Mouse (Mus musculus): Measurements from ENCODE around the gene Aqp2. TPM values are rescaled to one million over a fixed set of nuclear protein-coding genes. Genes with fewer than 3 reads are reported as not detected.

The Aqp2 gene
- total RNA-seq (2017): not detected in 2 replicates

- no peak for ATAC-seq (ENCODE audit: extremely low read depth, insufficient number of reproducible peaks, low FRiP score, poor library complexity, severe bottlenecking)
Measured at GRCm38 (mm10) chr15:99578802-99579485, at the start of gene Aqp2. Gene Aqp2, plus strand, starts transcription at chr15:99579055.

GRCm38 (mm10) chr15:99531146-99531545, 47.7 kb upstream of the Aqp2 start:
- no peak for ATAC-seq (ENCODE audit: extremely low read depth, insufficient number of reproducible peaks, low FRiP score, poor library complexity, severe bottlenecking)

GRCm38 (mm10) chr15:99532023-99532422, 46.8 kb upstream of the Aqp2 start:
- no peak for ATAC-seq (ENCODE audit: extremely low read depth, insufficient number of reproducible peaks, low FRiP score, poor library complexity, severe bottlenecking)

GRCm38 (mm10) chr15:99536889-99537862, 41.7 kb upstream of the Aqp2 start:
- ATAC-seq (ENCODE audit: extremely low read depth, insufficient number of reproducible peaks, low FRiP score, poor library complexity, severe bottlenecking): no peak

- ATAC-seq (ENCODE audit: extremely low read depth, insufficient number of reproducible peaks, low FRiP score, poor library complexity, severe bottlenecking): no peak
Measured at GRCm38 (mm10) chr15:99539891-99540290, 39.0 kb upstream of the Aqp2 start.

GRCm38 (mm10) chr15:99544047-99544446, 34.8 kb upstream of the Aqp2 start:
- ATAC-seq (ENCODE audit: extremely low read depth, insufficient number of reproducible peaks, low FRiP score, poor library complexity, severe bottlenecking): no peak

- ATAC-seq (ENCODE audit: extremely low read depth, insufficient number of reproducible peaks, low FRiP score, poor library complexity, severe bottlenecking): no peak
Measured at GRCm38 (mm10) chr15:99546596-99546995, 32.3 kb upstream of the Aqp2 start.

- ATAC-seq (ENCODE audit: extremely low read depth, insufficient number of reproducible peaks, low FRiP score, poor library complexity, severe bottlenecking): no peak
Measured at GRCm38 (mm10) chr15:99547732-99548131, 31.1 kb upstream of the Aqp2 start.

- ATAC-seq (ENCODE audit: extremely low read depth, insufficient number of reproducible peaks, low FRiP score, poor library complexity, severe bottlenecking): no peak
Measured at GRCm38 (mm10) chr15:99549901-99550300, 29.0 kb upstream of the Aqp2 start.

GRCm38 (mm10) chr15:99553767-99554166, 25.1 kb upstream of the Aqp2 start:
- ATAC-seq (ENCODE audit: extremely low read depth, insufficient number of reproducible peaks, low FRiP score, poor library complexity, severe bottlenecking): no peak

- no peak for ATAC-seq (ENCODE audit: extremely low read depth, insufficient number of reproducible peaks, low FRiP score, poor library complexity, severe bottlenecking)
Measured at GRCm38 (mm10) chr15:99558947-99559346, 19.9 kb upstream of the Aqp2 start.

GRCm38 (mm10) chr15:99560246-99560645, 18.6 kb upstream of the Aqp2 start:
- no peak for ATAC-seq (ENCODE audit: extremely low read depth, insufficient number of reproducible peaks, low FRiP score, poor library complexity, severe bottlenecking)

- no peak for ATAC-seq (ENCODE audit: extremely low read depth, insufficient number of reproducible peaks, low FRiP score, poor library complexity, severe bottlenecking)
Measured at GRCm38 (mm10) chr15:99567371-99567770, 11.5 kb upstream of the Aqp2 start.

- no peak for ATAC-seq (ENCODE audit: extremely low read depth, insufficient number of reproducible peaks, low FRiP score, poor library complexity, severe bottlenecking)
Measured at GRCm38 (mm10) chr15:99568682-99569081, 10.2 kb upstream of the Aqp2 start.

- no peak for ATAC-seq (ENCODE audit: extremely low read depth, insufficient number of reproducible peaks, low FRiP score, poor library complexity, severe bottlenecking)
Measured at GRCm38 (mm10) chr15:99569123-99569522, 9.7 kb upstream of the Aqp2 start.

- ATAC-seq (ENCODE audit: extremely low read depth, insufficient number of reproducible peaks, low FRiP score, poor library complexity, severe bottlenecking): no peak
Measured at GRCm38 (mm10) chr15:99583463-99584344, 4.8 kb downstream of the Aqp2 start.

GRCm38 (mm10) chr15:99584407-99585202, 5.8 kb downstream of the Aqp2 start:
- ATAC-seq (ENCODE audit: extremely low read depth, insufficient number of reproducible peaks, low FRiP score, poor library complexity, severe bottlenecking): no peak

GRCm38 (mm10) chr15:99585741-99586140, 6.9 kb downstream of the Aqp2 start:
- no peak for ATAC-seq (ENCODE audit: extremely low read depth, insufficient number of reproducible peaks, low FRiP score, poor library complexity, severe bottlenecking)
